Mouse (Mus musculus): Measurements from ENCODE around the gene Habp2. TPM values are rescaled to one million over a fixed set of nuclear protein-coding genes. Genes with fewer than 3 reads are reported as not detected.

Habp2 gene
- total RNA-seq, 2 experiments from 2014 or later: 0.33 TPM; not detected in 1

DNA sequence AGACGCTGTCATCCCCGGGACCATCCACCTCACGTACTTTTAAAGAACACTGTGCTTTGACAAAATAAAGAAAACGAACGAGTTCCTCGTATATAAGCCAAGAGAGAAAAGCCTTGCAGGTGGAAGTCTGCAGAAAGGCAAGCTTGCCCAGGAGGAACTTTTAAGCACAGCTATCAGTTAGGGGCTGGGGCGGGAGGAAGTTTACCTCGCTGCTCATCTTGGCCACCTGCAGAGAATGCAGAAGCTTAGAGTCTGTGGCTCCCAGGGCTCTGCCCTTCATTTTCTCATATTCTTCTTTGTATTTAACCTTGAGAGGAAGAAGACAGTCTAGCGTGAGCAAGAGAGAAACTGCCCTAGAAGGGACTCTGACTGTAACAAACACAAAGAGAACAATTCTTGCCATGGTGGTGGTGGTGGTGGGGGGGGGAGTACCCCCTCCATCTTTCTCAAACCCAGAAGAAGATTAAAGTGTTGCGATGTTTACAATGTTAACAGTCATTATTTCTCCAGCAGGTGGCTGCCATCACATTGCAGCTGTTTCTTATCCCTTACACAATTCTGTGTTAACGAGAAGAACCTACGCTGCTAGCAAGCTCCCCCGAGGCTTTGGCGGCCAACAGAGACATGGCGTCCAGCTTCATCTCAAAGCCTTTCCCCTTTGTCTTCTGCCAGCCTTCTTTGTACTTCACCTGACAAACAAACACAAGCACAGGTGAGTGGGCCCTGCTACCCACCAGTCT lies 77.0 kb downstream of the Habp2 start:
- DNase-seq: no peak

DNA sequence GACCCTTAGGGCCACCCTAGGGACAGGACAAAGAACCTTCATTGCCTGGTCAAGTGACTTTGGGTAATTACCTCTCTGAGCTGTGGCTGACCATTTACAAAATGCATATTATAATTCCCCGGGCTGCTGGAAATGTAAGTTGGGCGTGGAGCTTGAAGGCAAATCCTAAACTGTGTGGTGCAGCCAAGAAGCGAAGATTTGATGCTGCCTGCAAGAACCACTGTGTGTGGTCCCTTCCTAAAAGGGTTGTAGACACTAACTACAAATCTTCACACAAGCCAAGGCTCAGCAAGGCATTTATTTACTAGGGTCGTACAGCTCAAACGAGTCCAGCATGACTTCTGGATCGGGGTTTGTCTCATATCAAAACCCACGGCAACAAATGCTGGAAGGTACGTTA lies 77.6 kb downstream of the Habp2 start:
- no peak for DNase-seq

DNA sequence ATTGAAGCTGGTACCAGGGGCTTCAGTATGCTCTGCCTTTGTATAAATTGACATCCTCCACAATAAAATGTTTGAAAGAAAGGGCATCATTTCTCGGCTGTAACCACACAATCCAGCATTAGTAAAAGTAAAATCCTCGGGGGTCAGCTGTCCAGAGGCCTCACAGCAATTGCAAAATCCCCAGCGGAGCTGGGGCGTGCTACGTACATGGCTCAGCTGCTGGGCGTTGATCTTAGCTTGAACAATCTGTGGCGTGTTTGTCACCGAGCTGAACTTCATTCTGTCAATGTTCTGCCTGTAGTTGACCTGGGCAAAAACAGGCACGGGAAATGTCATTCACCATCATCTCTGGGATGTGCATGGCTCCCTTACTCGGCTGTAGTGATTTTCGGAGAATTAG lies 79.2 kb downstream of the Habp2 start:
- no peak for DNase-seq

DNA sequence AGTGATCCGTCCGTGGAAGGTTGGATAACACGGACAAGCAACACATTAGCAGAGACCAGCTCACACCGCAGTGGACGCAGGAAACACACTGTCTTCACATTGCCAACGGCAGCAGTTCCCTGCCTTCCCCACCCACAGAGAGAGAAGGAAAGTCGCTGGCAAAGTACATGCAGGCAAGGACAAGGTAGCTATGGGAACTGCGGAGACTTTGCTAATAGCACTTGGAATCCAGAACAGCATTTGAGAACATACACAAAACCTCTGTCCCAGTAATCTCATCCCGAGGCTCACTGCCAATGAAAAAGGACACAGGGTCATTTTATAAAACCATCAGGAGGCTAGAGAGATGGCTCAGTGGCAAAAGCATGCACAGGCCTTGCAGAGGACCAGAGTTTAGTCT lies 79.7 kb downstream of the Habp2 start:
- no peak for DNase-seq

DNA sequence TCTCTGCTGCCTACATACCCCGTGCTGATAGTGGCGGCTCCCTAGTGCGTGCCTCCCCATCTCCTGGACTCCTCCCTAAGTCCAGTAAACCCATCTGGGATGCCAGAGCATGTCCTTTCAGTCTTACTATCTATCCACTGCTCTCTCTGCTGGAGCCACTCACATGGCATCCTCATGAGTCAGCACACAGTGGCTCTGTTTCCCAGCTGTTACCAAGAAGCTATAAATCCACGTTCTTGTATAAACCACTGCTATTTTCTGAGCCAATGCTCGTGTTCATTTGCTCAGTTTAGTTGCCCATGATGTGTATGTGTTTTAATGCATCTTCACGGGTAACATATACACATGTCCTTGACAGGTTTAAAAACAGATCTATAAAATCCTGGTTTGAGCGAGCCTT lies 80.8 kb downstream of the Habp2 start:
- DNase-seq: no peak

DNA sequence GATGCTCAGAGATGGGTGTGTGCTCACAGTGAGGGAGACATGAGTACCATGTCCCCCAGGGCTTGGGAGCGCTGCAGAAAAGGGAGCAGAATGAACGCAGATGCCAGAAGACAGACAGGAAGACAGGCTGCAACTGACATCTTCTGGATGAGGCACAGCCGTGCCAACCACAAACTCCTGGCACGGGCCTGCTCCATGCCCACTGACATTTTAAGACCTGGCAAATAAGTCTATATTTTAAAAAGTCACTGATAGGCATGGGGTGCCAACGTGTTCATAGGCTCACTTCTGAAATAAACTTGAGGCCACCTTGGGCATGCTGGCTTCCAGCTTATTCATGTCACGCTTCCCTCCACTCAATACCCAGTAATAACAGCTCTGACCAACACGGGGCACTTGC lies 82.0 kb downstream of the Habp2 start:
- DNase-seq: no peak

Other genes starting within 250 kb of the Habp2 start
- under 1 TPM; 0.07 to 0.20 TPM for gene Nrap, start 102.9 kb downstream of the Habp2 start, total RNA-seq (2021)
- gene Casp7, start 110.0 kb downstream of the Habp2 start, total RNA-seq (2021): 1 to 10 TPM; 7.2 to 9.9 TPM
- gene Plekhs1, start 174.5 kb downstream of the Habp2 start, total RNA-seq (2021): under 1 TPM in 1 of 2 experiments, not detected in 1; 0.26 TPM